Mouse (Mus musculus) left cerebral cortex, postnatal 14 days (tissue): ENCODE measurements at regions not wholly inside any gene's neighbourhood (a gene's known extent, or its start where the extent isn't known, plus 50 kb on each side); places are given as distances from the start of the nearest gene placed in this dataset.

ENCODE experiments used
- DNase-seq, 2 experiments: peaks; one replicate each; pipeline ENCODE4 v3.0.0; 2021 to 2022; ENCODE audit warnings: low spot score in 2 of 2, mixed read lengths in 1 of 2
- intact Hi-C: fragments of 180-260 bp; cut with DNase I; formaldehyde crosslinking; loops from one replicate; pipeline ENCODE4 v1.15.1; 2025

GRCm38 (mm10) chr3:53393945-53394344 is 69.2 kb downstream of the Nhlrc3 start:
- DNase-seq, result no peak
- intact Hi-C loops, result no loop called here

- no peak for DNase-seq
- intact Hi-C loops, result no loop called here
Observed at GRCm38 (mm10) chr3:53381704-53382581, 81.2 kb downstream of the Nhlrc3 start.

DNA sequence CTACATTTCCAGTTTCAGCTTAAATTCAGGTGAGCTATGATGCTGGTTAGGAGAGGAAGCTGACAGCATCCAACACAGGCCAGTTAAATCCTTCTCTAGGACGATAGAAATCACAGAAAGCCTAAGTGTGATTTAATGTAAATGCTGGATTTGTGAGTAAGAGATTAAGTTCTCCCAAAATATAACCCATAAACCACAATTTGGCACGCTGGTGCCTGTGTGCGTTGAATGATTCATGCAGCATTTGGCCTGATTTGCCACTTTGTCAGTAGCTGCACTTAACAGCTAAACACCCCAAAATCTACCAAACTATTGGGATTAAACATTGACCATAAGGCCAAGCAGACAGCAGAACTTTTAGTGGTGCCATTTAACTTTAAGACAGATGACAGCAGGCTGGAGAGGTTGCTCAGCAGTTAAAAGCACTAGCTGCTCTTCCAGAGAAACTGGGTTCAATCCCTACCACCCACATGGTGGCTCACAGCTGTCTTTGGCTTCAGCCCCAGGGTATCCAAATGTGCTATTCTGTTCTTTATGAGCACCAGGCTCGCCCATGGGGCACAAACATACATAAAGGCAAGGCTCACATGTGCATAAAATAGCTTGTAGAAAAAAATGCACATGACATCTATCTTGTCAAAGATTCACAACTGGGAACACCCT is 83.5 kb downstream of the Nhlrc3 start:
- DNase-seq, result peak in 1 of 2 experiments; percentile 5
- intact Hi-C loops, result no loop called here

- intact Hi-C loops, result no loop called here
- peak; percentile 33 to 60 for DNase-seq
Observed at GRCm38 (mm10) chr3:53376864-53377447, 86.2 kb downstream of the Nhlrc3 start.

- intact Hi-C loops, result no loop called here
- no peak for DNase-seq
Observed at GRCm38 (mm10) chr3:53372887-53373286, 90.2 kb downstream of the Nhlrc3 start.

GRCm38 (mm10) chr3:53371910-53372309 is 91.2 kb downstream of the Nhlrc3 start:
- intact Hi-C loops, result no loop called here
- DNase-seq, result peak in 1 of 2 experiments; percentile 31

DNA sequence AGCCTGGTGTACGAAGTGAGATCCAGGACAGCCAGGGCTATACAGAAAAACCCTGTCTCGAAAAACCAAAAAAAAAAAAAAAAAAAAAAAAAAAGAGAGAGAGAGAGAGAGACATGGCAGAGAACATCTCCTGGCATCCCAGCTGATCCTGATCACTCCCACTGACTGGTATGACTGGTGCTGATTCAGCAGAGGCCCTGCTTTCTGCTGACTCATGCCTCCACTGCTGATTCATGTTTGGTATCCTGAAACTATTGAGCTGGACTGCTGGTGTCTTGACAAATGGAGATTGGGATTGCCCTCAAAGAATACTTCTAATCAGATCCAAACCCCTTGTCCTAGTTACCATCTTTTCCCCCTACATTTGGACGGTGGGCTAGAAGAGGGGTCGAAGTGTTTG is 101.9 kb downstream of the Nhlrc3 start:
- intact Hi-C loops, result no loop called here

GRCm38 (mm10) chr3:53353693-53354092 is 109.4 kb downstream of the Nhlrc3 start:
- intact Hi-C loops, result no loop called here

More for the DNA sequence above, 101.9 kb downstream of the Nhlrc3 start:
- no peak for DNase-seq

DNA sequence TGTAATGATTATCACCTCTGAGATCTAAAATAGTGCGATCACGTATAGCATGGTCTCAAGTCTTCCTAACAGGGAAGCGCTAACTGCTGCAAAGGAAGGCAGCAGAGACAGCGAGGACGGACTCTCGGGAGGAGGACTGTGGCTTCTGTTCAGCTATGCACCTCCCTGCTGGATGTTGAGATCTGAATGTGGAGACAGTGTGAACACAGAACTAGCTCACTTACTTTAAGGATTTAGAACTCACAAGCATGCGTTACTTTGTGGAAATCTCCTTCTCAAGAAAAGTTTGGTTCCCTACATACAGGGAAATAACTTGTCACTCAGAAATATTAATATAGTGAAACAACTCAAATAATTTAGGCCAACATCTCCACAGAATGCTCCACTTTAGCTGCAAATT is 109.8 kb downstream of the Nhlrc3 start:
- DNase-seq, result no peak
- intact Hi-C loops, result no loop called here

More at GRCm38 (mm10) chr3:53353693-53354092, 109.4 kb downstream of the Nhlrc3 start:
- no peak for DNase-seq

- DNase-seq, result no peak
Observed at GRCm38 (mm10) chr3:53343638-53344037, 119.5 kb downstream of the Nhlrc3 start.

DNA sequence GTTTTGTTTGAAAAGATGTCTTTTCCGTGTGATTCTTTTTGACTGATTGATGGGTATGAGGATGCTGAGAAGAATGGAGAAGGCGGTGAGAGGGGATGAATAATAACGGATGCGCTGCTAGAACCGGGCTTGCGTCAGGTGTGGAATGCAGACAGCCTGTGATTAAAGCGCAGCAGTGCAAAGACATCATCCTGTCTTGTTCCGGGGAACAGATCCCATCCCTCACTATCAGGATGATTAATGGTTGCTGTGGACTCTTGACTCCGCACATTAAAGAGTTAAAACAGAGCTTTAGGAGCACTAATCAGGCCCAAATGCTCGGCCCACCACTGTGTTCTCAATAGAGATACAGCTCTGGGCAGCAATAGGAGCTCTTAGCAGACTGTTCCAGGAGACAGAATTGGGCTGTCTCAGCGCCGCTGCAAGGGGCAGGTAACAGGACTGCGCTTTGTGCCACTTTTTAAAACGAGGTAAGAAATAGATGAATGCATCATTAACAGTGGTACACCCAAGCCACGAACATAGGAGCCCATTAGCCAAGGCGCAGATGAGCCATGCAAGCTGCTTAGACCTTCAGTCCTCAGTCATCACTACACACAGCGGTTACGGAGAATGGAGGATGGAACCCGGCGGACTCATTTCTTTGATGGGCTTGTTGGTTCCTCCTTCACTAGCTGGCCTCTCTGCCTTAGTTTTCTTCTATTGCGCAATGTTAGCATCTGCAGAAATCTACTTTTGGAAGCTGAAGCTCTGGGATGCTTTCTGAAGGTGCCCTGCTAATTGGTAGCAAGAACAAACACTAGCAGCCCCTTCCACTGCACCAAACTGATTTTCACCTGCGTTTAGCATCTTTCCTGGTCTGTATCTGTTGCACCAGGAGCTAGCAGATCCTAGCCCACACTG is 121.6 kb downstream of the Nhlrc3 start:
- DNase-seq, result no peak
- intact Hi-C loops, result no loop called here

More at GRCm38 (mm10) chr3:53343638-53344037, 119.5 kb downstream of the Nhlrc3 start:
- intact Hi-C loops, result no loop called here

- no peak for DNase-seq
- intact Hi-C loops, result loop anchor here (10.0 kb wide), 1 partner anchor 304 kb away; no protein-coding TSS in a partner anchor
Observed at GRCm38 (mm10) chr3:53338571-53338970, 124.6 kb downstream of the Nhlrc3 start.

- no peak for DNase-seq
- intact Hi-C loops, result loop anchor here (10.0 kb wide), 1 partner anchor 299 kb away; no protein-coding TSS in a partner anchor
Observed at GRCm38 (mm10) chr3:53334051-53334450, 129.1 kb downstream of the Nhlrc3 start.

GRCm38 (mm10) chr3:53329528-53329927 is 133.6 kb downstream of the Nhlrc3 start:
- intact Hi-C loops, result no loop called here
- DNase-seq, result peak in 1 of 2 experiments; percentile 48

- intact Hi-C loops, result no loop called here
- no peak for DNase-seq
Observed at GRCm38 (mm10) chr3:53327424-53327823, 135.7 kb downstream of the Nhlrc3 start.

- intact Hi-C loops, result no loop called here
Observed at GRCm38 (mm10) chr3:53326967-53327366, 136.2 kb downstream of the Nhlrc3 start.

GRCm38 (mm10) chr3:53325080-53325479 is 138.1 kb downstream of the Nhlrc3 start:
- intact Hi-C loops, result no loop called here

More at GRCm38 (mm10) chr3:53326967-53327366, 136.2 kb downstream of the Nhlrc3 start:
- no peak for DNase-seq

GRCm38 (mm10) chr3:53324386-53324785 is 138.7 kb downstream of the Nhlrc3 start:
- intact Hi-C loops, result no loop called here
- DNase-seq, result peak; percentile 10 to 21

More at GRCm38 (mm10) chr3:53325080-53325479, 138.1 kb downstream of the Nhlrc3 start:
- DNase-seq, result peak in 1 of 2 experiments; percentile 25

DNA sequence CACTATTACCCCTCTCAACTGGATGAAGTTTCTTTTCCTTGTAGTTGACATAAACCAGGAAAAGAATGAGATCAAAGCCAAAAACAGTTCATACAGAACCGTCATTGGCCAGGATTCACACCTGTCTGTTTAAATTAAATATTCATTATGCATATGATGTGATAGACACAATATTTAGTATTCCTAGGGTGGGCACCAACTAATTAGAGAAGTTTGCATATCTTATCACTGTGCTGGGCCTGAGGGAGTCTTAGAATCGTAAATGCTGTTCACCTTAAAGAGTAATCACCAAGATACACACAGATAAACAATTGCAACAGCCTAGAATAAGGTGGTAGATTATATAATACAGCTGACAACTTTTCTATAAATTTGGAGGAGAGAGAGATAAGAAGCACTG is 147.7 kb downstream of the Nhlrc3 start:
- no peak for DNase-seq
- intact Hi-C loops, result no loop called here
